Mouse (Mus musculus) spleen, postnatal 14 days (tissue): ENCODE results near the gene Bcl2l1.

ENCODE experiments used
- DNase-seq, 2 experiments: peaks; one replicate each; pipeline ENCODE4 v3.0.0; 2021 to 2022; ENCODE audit warnings: low spot score in 2 of 2

Gene Bcl2l1

GRCm38 (mm10) chr2:152772231-152772630, 59.3 kb downstream of the Bcl2l1 start:
- no peak for DNase-seq

- no peak for DNase-seq
These were observed 60.0 kb downstream of the Bcl2l1 start for GRCm38 (mm10) chr2:152771571-152771970.

- DNase-seq, result no peak
These were observed 61.9 kb downstream of the Bcl2l1 start for GRCm38 (mm10) chr2:152769677-152770076.

- DNase-seq, result peak; percentile 24 to 49
These were observed 63.8 kb downstream of the Bcl2l1 start for GRCm38 (mm10) chr2:152767618-152768271.

- DNase-seq, result peak; percentile 83 to 91
These were observed 65.0 kb downstream of the Bcl2l1 start for GRCm38 (mm10) chr2:152766387-152767123.

GRCm38 (mm10) chr2:152765045-152765674, 66.4 kb downstream of the Bcl2l1 start:
- no peak for DNase-seq

GRCm38 (mm10) chr2:152764172-152765044, 67.1 kb downstream of the Bcl2l1 start:
- DNase-seq, result no peak

GRCm38 (mm10) chr2:152763310-152763709, 68.2 kb downstream of the Bcl2l1 start:
- DNase-seq, result no peak

- DNase-seq, result no peak
These were observed 73.2 kb downstream of the Bcl2l1 start for GRCm38 (mm10) chr2:152758351-152758750.

GRCm38 (mm10) chr2:152757478-152757877, 74.0 kb downstream of the Bcl2l1 start:
- DNase-seq, result no peak

- no peak for DNase-seq
These were observed 74.8 kb downstream of the Bcl2l1 start for GRCm38 (mm10) chr2:152756474-152757393.

GRCm38 (mm10) chr2:152753944-152754711, 77.4 kb downstream of the Bcl2l1 start, which contains the start of gene Cox4i2:
Gene Cox4i2, plus strand, starts transcription at chr2:152754173.
- DNase-seq, result no peak

GRCm38 (mm10) chr2:152742435-152742834, 89.1 kb downstream of the Bcl2l1 start:
- peak; percentile 31 to 48 for DNase-seq

GRCm38 (mm10) chr2:152741153-152742041, 90.1 kb downstream of the Bcl2l1 start:
- peak; percentile 22 to 40 for DNase-seq

- no peak for DNase-seq
These were observed 91.0 kb downstream of the Bcl2l1 start for GRCm38 (mm10) chr2:152740490-152740889.

- DNase-seq, result no peak
These were observed 91.7 kb downstream of the Bcl2l1 start for GRCm38 (mm10) chr2:152739842-152740260.

GRCm38 (mm10) chr2:152739031-152739841, 92.3 kb downstream of the Bcl2l1 start:
- no peak for DNase-seq

- DNase-seq, result no peak
These were observed 93.2 kb downstream of the Bcl2l1 start for GRCm38 (mm10) chr2:152738341-152738740.
